Mouse (Mus musculus): ENCODE data around the gene Olfr1313. TPM values are rescaled to one million over a fixed set of nuclear protein-coding genes. Genes with fewer than 3 reads are reported as not detected.
"Not testable (repeated sequence)": the region's sequence is repeated elsewhere in the genome, so short reads cannot be mapped to it uniquely, and the experiment has no call there.

Gene Olfr1313
- polyA plus RNA-seq (2014; fragmentation: Nextera tagmentation; extraction: Ambion mirVana) = not detected in 2 replicates

- H3K4me3 ChIP-seq (ENCODE audit: low read depth, low read length) = no peak within 1 kb of the TSS
- no peaks in the 10 kb centered on the region for H3K4me1 ChIP-seq (ENCODE audit: control insufficient read depth, insufficient read depth, low read length)
- H3K9ac ChIP-seq (ENCODE audit: low read depth, low read length) = no peak within 1 kb of the TSS
- no peak within 1 kb of the TSS for H3K27ac ChIP-seq (ENCODE audit: low read depth, low read length)
- no peak within 1 kb of the TSS for H3K4me2 ChIP-seq
- ATAC-seq (replicated peaks; ENCODE audit: insufficient number of reproducible peaks, low FRiP score, low TSS enrichment) = no peak
- H3K9me3 ChIP-seq (replicated peaks; ENCODE audit: control insufficient read depth, low read length) = no peaks in the 10 kb centered on the region; the same call in 1 of the 2 replicates
- no peaks in the 10 kb centered on the region for H3K27me3 ChIP-seq (ENCODE audit: control insufficient read depth, insufficient read depth, low read length)
- H3K36me3 ChIP-seq (ENCODE audit: control insufficient read depth, insufficient read depth, low read length) = no peaks in the 10 kb centered on the region
Observed at GRCm38 (mm10) chr2:112077743-112078142, at the start of gene Olfr1313. Gene Olfr1313, minus strand, starts transcription at chr2:112077843.

- WGBS (ENCODE audit: insufficient replicate concordance) = 69% methylated on average over 1 of the region's 1 CpGs
- Histone ChIP-seq H3K9ac (ENCODE audit: low read depth, low read length) (no peak within 1 kb of the TSS), H3K36me3 (ENCODE audit: control insufficient read depth, insufficient read depth, low read length) (no peaks in the 10 kb centered on the region), H3K27ac (ENCODE audit: low read depth, low read length) (no peak within 1 kb of the TSS), H3K4me2 (no peak within 1 kb of the TSS), H3K4me3 (ENCODE audit: low read depth, low read length) (no peak within 1 kb of the TSS), H3K4me1 (ENCODE audit: control insufficient read depth, insufficient read depth, low read length) (no peaks in the 10 kb centered on the region), H3K27me3 (ENCODE audit: control insufficient read depth, insufficient read depth, low read length) (no peaks in the 10 kb centered on the region), H3K9me3 (replicated peaks; ENCODE audit: control insufficient read depth, low read length) (no peaks in the 10 kb centered on the region)
- ATAC-seq (replicated peaks; ENCODE audit: insufficient number of reproducible peaks, low FRiP score, low TSS enrichment) = no peak
Observed at GRCm38 (mm10) chr2:112115340-112115739, 37.7 kb upstream of the Olfr1313 start, which contains the start of gene Olfr1315-ps1. Gene Olfr1315-ps1, minus strand, starts transcription at chr2:112115440.

- Histone ChIP-seq H3K27me3 (ENCODE audit: control insufficient read depth, insufficient read depth, low read length) (no peaks in the 10 kb centered on the region), H3K9ac (ENCODE audit: low read depth, low read length) (no peak within 1 kb of the TSS), H3K36me3 (ENCODE audit: control insufficient read depth, insufficient read depth, low read length) (no peaks in the 10 kb centered on the region), H3K27ac (ENCODE audit: low read depth, low read length) (no peak within 1 kb of the TSS), H3K4me3 (ENCODE audit: low read depth, low read length) (no peak within 1 kb of the TSS), H3K4me1 (ENCODE audit: control insufficient read depth, insufficient read depth, low read length) (no peaks in the 10 kb centered on the region), H3K9me3 (replicated peaks; ENCODE audit: control insufficient read depth, low read length) (no peaks in the 10 kb centered on the region), H3K4me2 (no peak within 1 kb of the TSS)
- no peak for ATAC-seq (replicated peaks; ENCODE audit: insufficient number of reproducible peaks, low FRiP score, low TSS enrichment)
Observed at GRCm38 (mm10) chr2:112096681-112097080, 19.0 kb upstream of the Olfr1313 start, which contains the start of gene Olfr1314. Gene Olfr1314, minus strand, starts transcription at chr2:112096781.

- no peak within 1 kb of the TSS for H3K4me3 ChIP-seq (ENCODE audit: low read depth, low read length)
- no peak for ATAC-seq (replicated peaks; ENCODE audit: insufficient number of reproducible peaks, low FRiP score, low TSS enrichment)
- 30% methylated on average over 1 of the region's 1 CpGs for WGBS (ENCODE audit: insufficient replicate concordance)
Observed at GRCm38 (mm10) chr2:112050138-112050537, 27.5 kb downstream of the Olfr1313 start, which contains the start of gene Olfr1312. Gene Olfr1312, minus strand, starts transcription at chr2:112050238.

GRCm38 (mm10) chr2:112026971-112027370 is 50.7 kb downstream of the Olfr1313 start:
- not testable (repeated sequence) for H3K9me3 ChIP-seq (replicated peaks; ENCODE audit: control insufficient read depth, low read length); H3K36me3 ChIP-seq (ENCODE audit: control insufficient read depth, insufficient read depth, low read length); ATAC-seq (replicated peaks; ENCODE audit: insufficient number of reproducible peaks, low FRiP score, low TSS enrichment); H3K27ac ChIP-seq (ENCODE audit: low read depth, low read length); H3K9ac ChIP-seq (ENCODE audit: low read depth, low read length); H3K4me3 ChIP-seq (ENCODE audit: low read depth, low read length); H3K4me1 ChIP-seq (ENCODE audit: control insufficient read depth, insufficient read depth, low read length); H3K27me3 ChIP-seq (ENCODE audit: control insufficient read depth, insufficient read depth, low read length); H3K4me2 ChIP-seq
- 43% methylated on average over 6 of the region's 6 CpGs for WGBS (ENCODE audit: insufficient replicate concordance)

More at GRCm38 (mm10) chr2:112050138-112050537, 27.5 kb downstream of the Olfr1313 start, which contains the start of gene Olfr1312:
- no peaks in the 10 kb centered on the region for H3K36me3 ChIP-seq (ENCODE audit: control insufficient read depth, insufficient read depth, low read length)
- no peak within 1 kb of the TSS for H3K27ac ChIP-seq (ENCODE audit: low read depth, low read length)
- H3K4me2 ChIP-seq = no peak within 1 kb of the TSS
- H3K9me3 ChIP-seq (replicated peaks; ENCODE audit: control insufficient read depth, low read length) = no peaks in the 10 kb centered on the region
- no peaks in the 10 kb centered on the region for H3K4me1 ChIP-seq (ENCODE audit: control insufficient read depth, insufficient read depth, low read length)
- H3K9ac ChIP-seq (ENCODE audit: low read depth, low read length) = no peak within 1 kb of the TSS
- H3K27me3 ChIP-seq (ENCODE audit: control insufficient read depth, insufficient read depth, low read length) = no peaks in the 10 kb centered on the region

GRCm38 (mm10) chr2:112024312-112024711 is 53.3 kb downstream of the Olfr1313 start, which contains the start of gene Olfr1311:
Gene Olfr1311, minus strand, starts transcription at chr2:112024412.
- H3K4me2 ChIP-seq = no peak within 1 kb of the TSS
- no peaks in the 10 kb centered on the region for H3K4me1 ChIP-seq (ENCODE audit: control insufficient read depth, insufficient read depth, low read length)
- H3K27me3 ChIP-seq (ENCODE audit: control insufficient read depth, insufficient read depth, low read length) = no peaks in the 10 kb centered on the region
- H3K27ac ChIP-seq (ENCODE audit: low read depth, low read length) = no peak within 1 kb of the TSS
- no peak for ATAC-seq (replicated peaks; ENCODE audit: insufficient number of reproducible peaks, low FRiP score, low TSS enrichment)
- no peaks in the 10 kb centered on the region for H3K9me3 ChIP-seq (replicated peaks; ENCODE audit: control insufficient read depth, low read length)
- no peak within 1 kb of the TSS for H3K9ac ChIP-seq (ENCODE audit: low read depth, low read length)
- H3K4me3 ChIP-seq (ENCODE audit: low read depth, low read length) = no peak within 1 kb of the TSS
- WGBS (ENCODE audit: insufficient replicate concordance) = 75% methylated on average over 2 of the region's 2 CpGs
- H3K36me3 ChIP-seq (ENCODE audit: control insufficient read depth, insufficient read depth, low read length) = no peaks in the 10 kb centered on the region

Other genes starting within 250 kb of the Olfr1313 start
- not detected in 2 replicates for gene Olfr1305, start 200.7 kb downstream of the Olfr1313 start, polyA plus RNA-seq (2014; fragmentation: Nextera tagmentation; extraction: Ambion mirVana)
- gene Olfr1306, start 161.6 kb downstream of the Olfr1313 start, polyA plus RNA-seq (2014; fragmentation: Nextera tagmentation; extraction: Ambion mirVana) = not detected in 2 replicates
- not detected in 2 replicates for gene Olfr1307, start 128.4 kb downstream of the Olfr1313 start, polyA plus RNA-seq (2014; fragmentation: Nextera tagmentation; extraction: Ambion mirVana)
- gene Olfr1308, start 112.9 kb downstream of the Olfr1313 start, polyA plus RNA-seq (2014; fragmentation: Nextera tagmentation; extraction: Ambion mirVana) = not detected in 2 replicates
- not detected in 2 replicates for gene Olfr1309, start 87.6 kb downstream of the Olfr1313 start, polyA plus RNA-seq (2014; fragmentation: Nextera tagmentation; extraction: Ambion mirVana)
- gene Olfr1310, start 65.1 kb downstream of the Olfr1313 start, polyA plus RNA-seq (2014; fragmentation: Nextera tagmentation; extraction: Ambion mirVana) = not detected in 2 replicates
- gene Olfr1311, start 53.4 kb downstream of the Olfr1313 start, polyA plus RNA-seq (2014; fragmentation: Nextera tagmentation; extraction: Ambion mirVana) = not detected in 2 replicates
- not detected in 2 replicates for gene Olfr1312, start 27.6 kb downstream of the Olfr1313 start, polyA plus RNA-seq (2014; fragmentation: Nextera tagmentation; extraction: Ambion mirVana)
- gene Olfr1314, start 18.9 kb upstream of the Olfr1313 start, polyA plus RNA-seq (2014; fragmentation: Nextera tagmentation; extraction: Ambion mirVana) = not detected in 2 replicates
- not detected in 2 replicates for gene Olfr1315-ps1, start 37.6 kb upstream of the Olfr1313 start, polyA plus RNA-seq (2014; fragmentation: Nextera tagmentation; extraction: Ambion mirVana)
- not detected in 2 replicates for gene Olfr1316, start 57.1 kb upstream of the Olfr1313 start, polyA plus RNA-seq (2014; fragmentation: Nextera tagmentation; extraction: Ambion mirVana)
- gene Olfr1317, start 62.5 kb upstream of the Olfr1313 start, polyA plus RNA-seq (2014; fragmentation: Nextera tagmentation; extraction: Ambion mirVana) = not detected in 2 replicates
- not detected in 2 replicates for gene Olfr1318, start 76.4 kb upstream of the Olfr1313 start, polyA plus RNA-seq (2014; fragmentation: Nextera tagmentation; extraction: Ambion mirVana)
- 15.4 and 17.2 TPM in 2 replicates for gene Lpcat4, start 161.6 kb upstream of the Olfr1313 start, polyA plus RNA-seq (2014; fragmentation: Nextera tagmentation; extraction: Ambion mirVana)
- 0.04 TPM in 1 of 2 replicates, not detected in the other for gene Nutm1, start 181.4 kb upstream of the Olfr1313 start, polyA plus RNA-seq (2014; fragmentation: Nextera tagmentation; extraction: Ambion mirVana)
- 157 and 168 TPM in 2 replicates for gene Nop10, start 184.1 kb upstream of the Olfr1313 start, polyA plus RNA-seq (2014; fragmentation: Nextera tagmentation; extraction: Ambion mirVana)
- gene Slc12a6, start 188.0 kb upstream of the Olfr1313 start, polyA plus RNA-seq (2014; fragmentation: Nextera tagmentation; extraction: Ambion mirVana) = 12.8 and 15.0 TPM in 2 replicates
- gene Gm21985, start 188.5 kb upstream of the Olfr1313 start, polyA plus RNA-seq (2014; fragmentation: Nextera tagmentation; extraction: Ambion mirVana) = 0.06 TPM in 1 of 2 replicates, not detected in the other

All from heart, embryonic 11.5 days (tissue).